Mouse (Mus musculus) bone marrow macrophage, adult 2 months (primary cell): ENCODE results near the gene Lgi1.

ENCODE experiments used
- CTCF ChIP-seq: IDR thresholded peaks from 2 replicates; pipeline ENCODE4 v1.5.1; 2012; ENCODE audit warnings: low read depth, mild to moderate bottlenecking, low read length, moderate library complexity
- POLR2A ChIP-seq: IDR thresholded peaks from 2 replicates; pipeline ENCODE4 v1.6.1; 2012; ENCODE audit warnings: mild to moderate bottlenecking, low read depth, low read length, borderline replicate concordance

GRCm38 (mm10) chr19:38224685-38225060 is 39.7 kb upstream of the Lgi1 start:
- TF ChIP-seq CTCF: no peak
- TF ChIP-seq POLR2A: no peak
